15 mouse cellular contexts compared by ENCODE assay signal in genomic region chr9:65537901-65538630, GRCm38 (mm10). TPM values are rescaled to one million over a fixed set of nuclear protein-coding genes. Genes with fewer than 3 reads are reported as not detected.
DNase-seq lines count a peak whose midpoint lies in the region.
"Had no signal": no experiment of that assay in that cellular context is flagged by ENCODE, and none has a peak within 500 bp of the region (broad histone marks: within the 10 kb centered on the region; RNA-seq: fewer than 3 reads in every experiment).

No protein-coding gene starts in this region.

- DNase-seq in adrenal gland, postnatal 36 days: peak; percentile 29 to 51
- DNase-seq in adrenal gland, adult 2 months: no peak
- DNase-seq in kidney, postnatal 10 days: peak; percentile 70
- no peak for DNase-seq in kidney, adult 9 months
- DNase-seq in spleen, postnatal 36 days (ENCODE audit: low spot score in 2 of 2): peak; percentile 38 to 43
- DNase-seq in spleen, postnatal 14 days (ENCODE audit: low spot score in 2 of 2): no peak
- DNase-seq in embryo, embryonic 11 days: no peak
- no peak for DNase-seq in embryo, embryonic 10 days (ENCODE audit: low spot score)
- DNase-seq: cerebellum, adult 11-12 months had no signal

RNA-seq across cellular contexts. Expression of gene Ankdd1a, which starts 18.1 kb away (rescaled TPM):
- 1 to 10 TPM; 2.0 to 3.4 TPM for total RNA-seq in adrenal gland, postnatal 36 days (2021)
- 1 to 10 TPM in 1 of 2 experiments, under 1 TPM in 1; 0.32 to 3.3 TPM for total RNA-seq in adrenal gland, adult 2 months (2021)
- polyA plus RNA-seq in adrenal gland, adult 2 months (2012; rRNA removed): 0.45 and 0.98 TPM in 2 replicates
- total RNA-seq: common myeloid progenitor, adult 5-6 weeks; heart, postnatal 36 days had no signal
- polyA plus RNA-seq: C2C12; inflammation-experienced regulatory T-cells, adult 6 months; lung, embryonic 16.5 days; small intestine, adult 2 months had no signal

RNA-seq across cellular contexts. Expression of gene Plekho2, which starts 41.8 kb away (rescaled TPM):
- 10 to 100 TPM; 56.6 to 71.5 TPM for total RNA-seq in adrenal gland, postnatal 36 days (2021)
- total RNA-seq in adrenal gland, adult 2 months (2021): 10 to 100 TPM; 49.9 to 61.0 TPM
- polyA plus RNA-seq in adrenal gland, adult 2 months (2012; rRNA removed): 48.8 and 61.6 TPM in 2 replicates

RNA-seq across cellular contexts. Expression of gene Pif1, which starts 48.9 kb away (rescaled TPM):
- total RNA-seq in adrenal gland, postnatal 36 days (2021): under 1 TPM; 0.46 to 0.92 TPM
- total RNA-seq in adrenal gland, adult 2 months (2021): under 1 TPM; 0.29 to 0.45 TPM
- 0.42 and 0.46 TPM in 2 replicates for polyA plus RNA-seq in adrenal gland, adult 2 months (2012; rRNA removed)

Comparison
In these comparisons a context has a peak if more than half of its experiments do, and no peak if none do; other contexts are left out.
1. DNase-seq: peak in adrenal gland, postnatal 36 days (2 of 2), kidney, postnatal 10 days (single experiment) and spleen, postnatal 36 days (2 of 2); none in adrenal gland, adult 2 months (single experiment), kidney, adult 9 months (single experiment), spleen, postnatal 14 days (0 of 2), embryo, embryonic 11 days (single experiment) and embryo, embryonic 10 days (single experiment).